Mouse (Mus musculus): ENCODE measurements at regions not wholly inside any gene's neighbourhood (a gene's known extent, or its start where the extent isn't known, plus 50 kb on each side); places are given as distances from the start of the nearest gene placed in this dataset.

- Histone ChIP-seq H3K9ac (replicated peaks) (no peak overlapping the region), H3K4me1 (no peaks in the 10 kb centered on the region), H3K36me3 (no peaks in the 10 kb centered on the region), H3K4me2 (replicated peaks) (no peak overlapping the region), H3K27me3 (no peaks in the 10 kb centered on the region), H3K9me3 (no peaks in the 10 kb centered on the region), H3K4me3 (no peak overlapping the region), H3K27ac (replicated peaks) (no peak overlapping the region)
- ATAC-seq (ENCODE audit: low FRiP score, low read depth), result no peak
- 81% methylated on average over 13 of the region's 13 CpGs for WGBS
These were observed 58.5 kb downstream of the Zfp36l2 start for GRCm38 (mm10) chr17:84129204-84129603.

- Histone ChIP-seq H3K9me3 (no peaks in the 10 kb centered on the region), H3K4me3 (no peak overlapping the region), H3K27me3 (no peaks in the 10 kb centered on the region), H3K9ac (replicated peaks) (no peak overlapping the region), H3K4me2 (replicated peaks) (no peak overlapping the region), H3K36me3 (no peaks in the 10 kb centered on the region), H3K27ac (replicated peaks) (no peak overlapping the region), H3K4me1 (no peaks in the 10 kb centered on the region)
- no peak for ATAC-seq (ENCODE audit: low FRiP score, low read depth)
- WGBS, result 81% methylated on average over 5 of the region's 5 CpGs
These were observed 59.5 kb downstream of the Zfp36l2 start for GRCm38 (mm10) chr17:84128262-84128661.

GRCm38 (mm10) chr17:84126168-84126567 lies 61.6 kb downstream of the Zfp36l2 start:
- no peak overlapping the region for H3K4me3 ChIP-seq
- no peak for ATAC-seq (ENCODE audit: low FRiP score, low read depth)
- no peaks in the 10 kb centered on the region for H3K27me3 ChIP-seq
- H3K9me3 ChIP-seq, result no peaks in the 10 kb centered on the region
- WGBS, result 73% methylated on average over 5 of the region's 5 CpGs
- no peak overlapping the region for H3K27ac ChIP-seq (replicated peaks)
- H3K4me1 ChIP-seq, result no peaks in the 10 kb centered on the region
- H3K36me3 ChIP-seq, result no peaks in the 10 kb centered on the region
- H3K9ac ChIP-seq (replicated peaks), result no peak overlapping the region
- H3K4me2 ChIP-seq (replicated peaks), result no peak overlapping the region

- Histone ChIP-seq H3K4me3 (no peak overlapping the region), H3K4me2 (replicated peaks) (no peak overlapping the region), H3K9me3 (no peaks in the 10 kb centered on the region), H3K27me3 (no peaks in the 10 kb centered on the region), H3K4me1 (no peaks in the 10 kb centered on the region), H3K27ac (replicated peaks) (no peak overlapping the region), H3K9ac (replicated peaks) (no peak overlapping the region), H3K36me3 (no peaks in the 10 kb centered on the region)
- 72% methylated on average over 2 of the region's 2 CpGs for WGBS
- ATAC-seq (ENCODE audit: low FRiP score, low read depth), result no peak
These were observed 64.6 kb downstream of the Zfp36l2 start for GRCm38 (mm10) chr17:84123161-84123560.

- no peak overlapping the region for H3K4me2 ChIP-seq (replicated peaks)
- no peaks in the 10 kb centered on the region for H3K27me3 ChIP-seq
- no peaks in the 10 kb centered on the region for H3K4me1 ChIP-seq
- 79% methylated on average over 6 of the region's 6 CpGs for WGBS
- ATAC-seq (ENCODE audit: low FRiP score, low read depth), result no peak
- H3K9ac ChIP-seq (replicated peaks), result no peak overlapping the region
- no peak overlapping the region for H3K27ac ChIP-seq (replicated peaks)
- no peaks in the 10 kb centered on the region for H3K36me3 ChIP-seq
- H3K9me3 ChIP-seq, result no peaks in the 10 kb centered on the region
- no peak overlapping the region for H3K4me3 ChIP-seq
These were observed 65.1 kb downstream of the Zfp36l2 start for GRCm38 (mm10) chr17:84122486-84123131.

- no peaks in the 10 kb centered on the region for H3K27me3 ChIP-seq
- no peaks in the 10 kb centered on the region for H3K9me3 ChIP-seq
- H3K27ac ChIP-seq (replicated peaks), result no peak overlapping the region
- H3K4me2 ChIP-seq (replicated peaks), result no peak overlapping the region
- 71% methylated on average over 6 of the region's 6 CpGs for WGBS
- no peaks in the 10 kb centered on the region for H3K4me1 ChIP-seq
- no peak overlapping the region for H3K4me3 ChIP-seq
- ATAC-seq (ENCODE audit: low FRiP score, low read depth), result no peak
- H3K9ac ChIP-seq (replicated peaks), result no peak overlapping the region
- H3K36me3 ChIP-seq, result no peaks in the 10 kb centered on the region
These were observed 66.5 kb downstream of the Zfp36l2 start for GRCm38 (mm10) chr17:84121291-84121690.

GRCm38 (mm10) chr17:84119221-84120017 lies 68.3 kb downstream of the Zfp36l2 start:
- H3K27me3 ChIP-seq, result no peaks in the 10 kb centered on the region
- ATAC-seq (ENCODE audit: low FRiP score, low read depth), result no peak
- no peaks in the 10 kb centered on the region for H3K4me1 ChIP-seq
- no peak overlapping the region for H3K4me3 ChIP-seq
- no peak overlapping the region for H3K4me2 ChIP-seq (replicated peaks)
- H3K9ac ChIP-seq (replicated peaks), result no peak overlapping the region
- no peaks in the 10 kb centered on the region for H3K9me3 ChIP-seq
- no peaks in the 10 kb centered on the region for H3K36me3 ChIP-seq
- H3K27ac ChIP-seq (replicated peaks), result no peak overlapping the region
- WGBS, result 90% methylated on average over 16 of the region's 16 CpGs

GRCm38 (mm10) chr17:84118781-84119180 lies 69.0 kb downstream of the Zfp36l2 start:
- Histone ChIP-seq H3K9me3 (no peaks in the 10 kb centered on the region), H3K9ac (replicated peaks) (no peak overlapping the region), H3K36me3 (no peaks in the 10 kb centered on the region), H3K4me1 (no peaks in the 10 kb centered on the region), H3K27me3 (no peaks in the 10 kb centered on the region), H3K4me3 (no peak overlapping the region), H3K4me2 (replicated peaks) (no peak overlapping the region), H3K27ac (replicated peaks) (no peak overlapping the region)
- ATAC-seq (ENCODE audit: low FRiP score, low read depth), result no peak
- WGBS, result 32% methylated on average over 1 of the region's 1 CpGs

GRCm38 (mm10) chr17:84118271-84118670 lies 69.5 kb downstream of the Zfp36l2 start:
- H3K9ac ChIP-seq (replicated peaks), result no peak overlapping the region
- H3K4me3 ChIP-seq, result no peak overlapping the region
- WGBS, result 91% methylated on average over 4 of the region's 4 CpGs
- H3K27me3 ChIP-seq, result no peaks in the 10 kb centered on the region
- ATAC-seq (ENCODE audit: low FRiP score, low read depth), result no peak
- no peaks in the 10 kb centered on the region for H3K9me3 ChIP-seq
- no peaks in the 10 kb centered on the region for H3K36me3 ChIP-seq
- H3K27ac ChIP-seq (replicated peaks), result no peak overlapping the region
- no peaks in the 10 kb centered on the region for H3K4me1 ChIP-seq
- H3K4me2 ChIP-seq (replicated peaks), result no peak overlapping the region

GRCm38 (mm10) chr17:84117756-84118155 lies 70.0 kb downstream of the Zfp36l2 start:
- no peaks in the 10 kb centered on the region for H3K9me3 ChIP-seq
- H3K4me2 ChIP-seq (replicated peaks), result no peak overlapping the region
- no peak overlapping the region for H3K27ac ChIP-seq (replicated peaks)
- no peak overlapping the region for H3K9ac ChIP-seq (replicated peaks)
- WGBS, result 86% methylated on average over 1 of the region's 1 CpGs
- no peak for ATAC-seq (ENCODE audit: low FRiP score, low read depth)
- H3K4me3 ChIP-seq, result no peak overlapping the region
- no peaks in the 10 kb centered on the region for H3K27me3 ChIP-seq
- no peaks in the 10 kb centered on the region for H3K36me3 ChIP-seq
- H3K4me1 ChIP-seq, result no peaks in the 10 kb centered on the region

- ATAC-seq (ENCODE audit: low FRiP score, low read depth), result no peak
- Histone ChIP-seq H3K9me3 (no peaks in the 10 kb centered on the region), H3K27ac (replicated peaks) (no peak overlapping the region), H3K4me3 (no peak overlapping the region), H3K4me2 (replicated peaks) (no peak overlapping the region), H3K27me3 (no peaks in the 10 kb centered on the region), H3K36me3 (no peaks in the 10 kb centered on the region), H3K9ac (replicated peaks) (no peak overlapping the region), H3K4me1 (peaks cover 4% of the 10 kb centered on the region; the same call in 1 of the 2 replicates)
- WGBS, result 89% methylated on average over 17 of the region's 17 CpGs
These were observed 71.1 kb downstream of the Zfp36l2 start for GRCm38 (mm10) chr17:84116340-84117279.

- Histone ChIP-seq H3K36me3 (no peaks in the 10 kb centered on the region), H3K27me3 (no peaks in the 10 kb centered on the region), H3K4me2 (replicated peaks) (no peak overlapping the region), H3K4me1 (peaks cover 4% of the 10 kb centered on the region; the same call in 1 of the 2 replicates), H3K9me3 (no peaks in the 10 kb centered on the region), H3K9ac (replicated peaks) (no peak overlapping the region), H3K27ac (replicated peaks) (no peak overlapping the region), H3K4me3 (no peak overlapping the region)
- no peak for ATAC-seq (ENCODE audit: low FRiP score, low read depth)
- 85% methylated on average over 3 of the region's 3 CpGs for WGBS
These were observed 71.8 kb downstream of the Zfp36l2 start for GRCm38 (mm10) chr17:84115957-84116339.

Measured in midbrain, embryonic 12.5 days (tissue).